Mouse (Mus musculus): ENCODE results near the gene Pld4.

DNA sequence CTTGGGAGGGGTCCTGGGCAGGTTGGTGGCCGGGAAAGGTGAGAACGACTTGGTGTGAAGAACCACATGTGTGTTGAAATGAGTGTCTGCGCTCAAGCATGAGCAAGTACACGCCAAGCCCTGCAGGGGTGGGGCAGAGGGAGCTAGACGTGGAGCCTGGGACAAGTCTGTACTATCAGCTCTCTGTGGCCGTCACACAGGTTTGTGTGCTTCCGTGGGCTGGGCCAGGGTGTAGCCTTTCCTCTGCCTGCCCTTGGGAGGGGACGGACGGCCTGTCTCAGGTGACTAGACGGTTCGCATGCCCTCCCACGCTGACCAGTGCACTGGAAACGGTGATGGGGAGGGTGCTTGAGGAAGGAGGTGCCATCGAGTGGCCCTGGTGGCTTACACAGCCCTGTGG is 29.6 kb upstream of the Pld4 start:
- TF ChIP-seq EP300 (IDR thresholded peaks at IDR 0.05; ENCODE audit: insufficient read depth, low read depth, low read length) (no peak), CTCF (IDR thresholded peaks at IDR 0.05; ENCODE audit: low read depth, low read length) (no peak)
